Mouse (Mus musculus) naive thymus-derived CD4-positive, alpha-beta T cell, adult 2 months (primary cell): ENCODE data around the gene Shisa8.

Source experiments
- DNase-seq: peaks from one replicate; pipeline ENCODE4 v3.0.0-alpha.2; 2011; ENCODE audit warnings: low read depth

Shisa8 gene

GRCm38 (mm10) chr15:82223251-82223650 is 10.6 kb upstream of the Shisa8 start:
- no peak for DNase-seq

- no peak for DNase-seq
Observed at GRCm38 (mm10) chr15:82221104-82221860, 8.7 kb upstream of the Shisa8 start.

DNA sequence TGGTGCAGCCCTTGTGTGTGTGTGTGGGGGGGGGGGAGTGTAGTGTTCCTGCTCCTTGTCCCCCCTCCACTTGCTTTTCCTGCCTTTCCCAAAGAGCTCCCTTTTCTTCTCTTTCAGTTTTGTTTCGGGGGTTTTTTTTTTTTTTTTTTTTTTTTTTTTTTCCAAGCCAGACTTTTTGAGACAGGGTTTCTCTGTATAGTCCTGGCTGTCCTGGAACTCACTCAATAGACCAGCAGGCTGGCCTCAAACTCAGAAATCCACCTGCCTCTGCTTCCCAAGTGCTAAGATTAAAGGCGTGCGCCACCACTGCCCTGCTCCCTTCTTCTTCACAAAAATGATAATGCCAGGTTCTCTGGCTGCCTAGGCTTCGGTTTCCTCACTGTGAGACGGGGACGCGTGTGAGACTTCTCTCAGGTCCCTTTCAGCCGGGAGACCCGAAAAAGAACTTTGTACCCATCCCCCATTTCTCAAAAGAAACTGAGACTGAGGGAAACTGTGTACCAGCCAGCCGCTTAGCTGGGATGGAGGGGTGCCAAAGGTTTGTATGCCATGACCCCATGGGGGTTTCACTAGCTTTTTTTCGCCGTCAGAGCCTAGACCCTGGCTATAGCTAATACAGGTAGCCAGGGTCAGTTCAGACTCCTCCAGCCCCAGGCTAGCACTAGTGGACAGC is 7.5 kb upstream of the Shisa8 start:
- no peak for DNase-seq

DNA sequence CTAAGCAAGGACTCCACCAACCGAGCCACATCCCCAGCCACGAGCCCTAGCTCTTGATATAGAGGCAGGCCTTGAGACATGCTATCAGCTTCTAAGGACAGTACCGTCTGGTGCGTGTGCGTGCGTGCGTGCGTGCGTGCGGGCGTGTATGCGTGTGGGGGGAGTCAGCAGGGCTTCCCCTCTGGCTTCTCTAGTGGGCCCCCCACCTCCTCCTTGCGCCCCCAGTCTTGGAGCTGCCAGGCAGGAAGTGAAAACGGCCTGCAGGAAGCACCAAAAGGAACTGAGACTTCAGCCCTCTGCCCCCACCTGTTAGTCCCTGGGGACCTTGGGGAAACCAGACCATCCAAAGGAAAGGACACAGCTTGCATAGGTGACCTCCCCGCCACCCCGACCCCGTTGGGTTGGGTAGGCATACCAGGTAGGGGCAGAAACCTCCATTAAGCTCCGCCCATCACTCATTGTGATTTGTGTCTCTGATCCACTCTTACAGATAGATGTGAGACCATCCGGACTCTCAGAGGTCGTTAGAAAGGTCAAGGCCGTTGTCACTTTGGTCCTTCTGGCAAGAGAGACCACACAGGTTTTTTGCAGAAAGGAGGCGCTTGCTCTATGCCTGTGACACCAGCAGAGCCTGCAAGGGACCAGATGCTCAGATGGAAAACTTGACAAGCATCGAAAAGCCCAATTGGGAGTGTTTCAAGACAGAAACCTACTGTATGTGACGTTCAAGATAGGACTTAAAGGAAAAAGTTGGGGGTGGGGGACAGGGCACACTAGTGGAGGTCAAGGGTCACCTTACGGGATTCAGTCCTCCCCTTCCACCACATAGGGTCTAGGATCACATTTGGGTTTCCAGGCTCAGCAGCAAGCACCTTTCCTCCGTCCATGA is 6.4 kb upstream of the Shisa8 start:
- DNase-seq = no peak

DNA sequence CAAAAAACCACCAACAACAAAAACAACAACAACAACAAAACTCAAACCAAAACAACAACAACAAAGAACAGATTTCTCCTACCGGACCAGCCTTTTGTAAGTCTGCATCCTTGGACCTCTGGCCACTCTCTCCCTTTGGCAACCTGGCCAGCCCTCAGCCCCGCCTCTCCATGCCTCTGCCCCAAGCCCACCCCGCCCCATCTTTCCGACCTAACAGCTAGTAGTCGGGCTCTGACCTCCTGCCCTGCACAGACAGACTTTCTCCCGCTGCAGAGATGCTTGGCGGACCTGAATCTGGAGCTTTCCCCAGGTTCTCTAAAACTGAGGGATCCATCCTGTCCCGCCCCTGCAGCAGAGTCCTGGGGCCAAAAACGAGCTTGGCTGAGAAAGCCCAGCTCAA is 5.4 kb upstream of the Shisa8 start:
- no peak for DNase-seq

- DNase-seq = no peak
Observed at GRCm38 (mm10) chr15:82217039-82217438, 4.4 kb upstream of the Shisa8 start.

DNA sequence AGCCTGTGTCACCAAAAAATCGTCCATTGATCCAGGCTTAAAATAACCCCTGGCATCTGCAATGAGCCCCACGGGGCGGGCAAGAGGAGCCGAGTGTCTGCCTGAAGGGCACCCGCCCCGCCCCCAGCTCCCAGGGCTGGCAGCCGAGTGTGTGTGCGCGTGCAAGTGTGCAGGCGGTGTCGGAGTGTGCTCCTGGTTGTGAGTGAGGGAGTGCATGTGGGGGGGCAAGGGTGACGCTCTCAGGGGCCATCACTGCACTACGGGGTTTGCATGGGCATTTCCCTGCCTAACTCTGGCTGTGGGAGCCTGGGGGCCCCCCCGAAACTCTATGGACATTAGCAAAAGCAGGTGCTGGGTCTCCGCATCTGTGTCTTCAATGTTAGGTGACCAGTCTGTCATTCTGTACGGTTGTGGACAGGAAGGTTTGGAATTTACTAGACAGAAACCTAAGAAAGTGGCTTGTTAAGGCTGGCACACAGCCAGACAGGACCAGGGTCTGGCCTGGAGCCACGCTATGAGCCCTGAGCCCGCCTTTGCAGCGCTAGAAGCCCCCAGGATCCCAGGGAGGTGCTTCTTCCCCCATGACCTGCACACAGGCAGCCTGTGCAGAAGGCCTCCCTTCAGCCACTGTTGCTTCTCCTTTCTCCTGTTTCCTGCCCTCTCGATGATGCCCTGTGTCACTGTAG is 3.7 kb upstream of the Shisa8 start:
- no peak for DNase-seq

DNA sequence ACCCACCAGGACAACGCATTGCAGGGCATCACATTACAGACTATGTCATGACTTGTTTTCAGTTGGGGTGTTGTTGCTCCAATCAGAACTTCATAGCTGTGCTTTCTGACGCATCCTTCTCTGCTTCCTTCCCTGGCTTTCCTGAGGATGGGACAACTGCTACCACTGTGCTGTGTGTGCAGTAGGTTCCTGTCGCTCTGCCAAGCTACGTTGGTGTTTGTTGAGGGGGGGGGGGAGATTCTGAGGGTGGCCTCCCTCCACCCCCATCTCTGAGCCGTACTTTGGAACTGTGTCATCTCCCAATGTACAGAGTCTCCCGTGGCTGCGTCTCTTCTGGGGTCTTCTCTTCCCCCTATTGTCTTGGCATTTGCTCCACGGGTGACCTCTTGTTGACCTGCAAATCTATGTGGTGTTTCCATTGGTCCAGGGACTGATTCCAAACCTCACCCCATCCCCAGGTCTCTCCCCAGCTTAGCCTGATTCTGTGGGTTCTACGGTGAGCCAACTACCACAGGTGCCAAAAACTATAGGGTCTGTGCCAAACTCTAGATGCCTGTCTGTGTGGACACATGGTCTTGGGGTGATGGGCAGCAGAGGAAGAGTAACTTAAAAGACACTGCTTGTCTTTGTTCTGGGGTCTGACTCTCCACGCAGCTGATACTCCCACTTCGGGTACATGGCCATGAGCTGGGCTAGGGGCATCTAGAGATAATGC is 2.9 kb upstream of the Shisa8 start:
- no peak for DNase-seq

- no peak for DNase-seq
Observed at GRCm38 (mm10) chr15:82213222-82213621, 607 bp upstream of the Shisa8 start.

DNA sequence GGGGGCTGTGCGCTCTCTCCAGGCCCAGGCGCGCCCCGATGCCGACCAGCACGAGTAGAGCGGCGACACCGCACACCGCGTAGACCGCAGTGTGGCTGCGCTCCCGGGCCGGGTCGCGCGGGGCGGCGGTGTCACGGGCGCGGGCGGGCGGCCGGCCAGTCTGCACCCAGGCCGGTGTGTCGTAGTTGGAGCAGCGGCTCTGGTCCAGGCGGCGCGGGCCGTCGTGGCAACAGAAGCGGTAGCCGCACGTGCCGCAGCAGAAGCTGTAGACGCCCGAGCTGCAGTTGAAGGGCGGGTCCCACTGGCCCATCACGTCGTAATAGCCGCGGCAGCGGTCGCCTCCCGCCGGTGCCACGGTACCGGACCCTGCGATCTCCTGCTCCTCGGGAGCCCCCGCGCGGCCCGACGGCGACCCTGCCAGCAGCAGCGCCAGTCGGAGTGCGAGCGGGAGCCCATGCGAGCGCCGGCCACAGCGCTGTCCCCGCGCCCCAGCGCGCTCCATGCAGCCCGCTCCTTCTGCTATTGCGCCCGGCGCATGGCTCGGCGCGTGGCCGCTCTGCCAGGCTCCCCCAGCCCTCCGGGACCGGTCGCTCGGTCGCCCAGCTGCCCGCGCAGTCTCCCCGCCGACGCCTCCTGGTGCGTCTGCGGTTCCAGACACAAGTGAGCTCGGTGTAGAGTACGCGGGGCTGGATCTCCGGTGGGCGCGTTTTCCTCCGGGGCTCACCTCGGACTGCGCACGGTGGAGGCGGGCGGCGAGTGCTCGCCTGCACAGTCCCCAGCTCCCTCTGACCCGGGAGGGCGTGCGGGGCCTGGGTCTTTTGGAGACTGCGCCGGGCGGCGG is 484 bp downstream of the Shisa8 start:
- no peak for DNase-seq

- DNase-seq = no peak
Observed at GRCm38 (mm10) chr15:82211281-82211680, 1.3 kb downstream of the Shisa8 start.

DNA sequence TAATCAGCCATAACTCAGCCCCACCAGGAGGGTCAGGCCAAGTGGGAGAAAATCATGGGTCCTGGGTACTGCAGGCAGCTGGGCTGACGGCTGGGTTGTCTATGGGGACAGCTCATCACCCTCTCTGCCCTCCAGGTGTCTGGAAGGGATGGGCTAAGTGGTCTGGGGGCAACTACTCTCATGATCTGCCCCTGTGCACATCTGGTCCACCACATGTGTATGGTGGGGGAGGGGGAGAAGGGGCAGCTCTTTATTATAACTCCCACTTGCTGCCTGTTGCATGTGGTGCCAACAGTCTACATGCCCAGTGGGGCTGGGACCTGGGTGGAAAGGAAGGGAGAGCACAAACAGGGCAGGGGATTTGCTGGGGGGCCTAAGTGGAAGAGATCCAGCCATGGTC is 1.8 kb downstream of the Shisa8 start:
- no peak for DNase-seq

DNA sequence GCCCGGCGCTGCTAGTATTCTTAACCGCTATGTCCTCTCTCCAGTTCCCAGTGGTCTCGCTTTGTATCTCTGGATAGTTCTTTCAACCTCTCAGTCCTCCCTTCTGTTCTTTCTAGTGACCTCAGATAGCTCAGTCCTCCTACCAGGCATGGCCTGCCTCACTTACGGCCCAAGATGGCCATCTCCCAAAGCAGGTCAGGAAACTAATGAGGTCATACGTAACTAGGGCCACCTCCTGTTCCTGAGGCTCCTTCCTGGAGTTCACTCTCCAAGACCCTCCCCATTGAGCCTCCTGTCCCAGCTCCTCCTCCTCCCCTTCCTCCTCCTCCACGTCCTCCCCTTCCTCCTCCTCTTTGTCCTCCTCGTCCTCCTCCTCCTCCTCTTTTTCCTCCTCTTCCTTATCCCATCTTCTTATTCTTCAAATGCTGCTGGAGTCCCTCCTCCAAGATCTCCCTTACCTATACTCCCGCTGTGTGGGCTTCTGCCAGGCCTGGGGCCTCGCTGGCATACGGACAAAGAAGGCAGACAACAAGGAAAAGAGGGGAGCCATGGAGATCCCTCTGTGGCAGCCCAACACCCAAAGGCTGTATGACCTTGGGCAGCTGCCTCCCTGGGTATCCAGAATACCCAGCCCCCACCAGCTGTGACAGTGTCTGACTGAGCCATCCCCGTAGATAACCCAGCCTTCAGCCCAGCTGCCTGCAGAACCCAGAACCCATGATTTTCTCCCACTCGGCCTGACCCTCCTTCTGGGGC is 3.1 kb downstream of the Shisa8 start:
- no peak for DNase-seq

DNA sequence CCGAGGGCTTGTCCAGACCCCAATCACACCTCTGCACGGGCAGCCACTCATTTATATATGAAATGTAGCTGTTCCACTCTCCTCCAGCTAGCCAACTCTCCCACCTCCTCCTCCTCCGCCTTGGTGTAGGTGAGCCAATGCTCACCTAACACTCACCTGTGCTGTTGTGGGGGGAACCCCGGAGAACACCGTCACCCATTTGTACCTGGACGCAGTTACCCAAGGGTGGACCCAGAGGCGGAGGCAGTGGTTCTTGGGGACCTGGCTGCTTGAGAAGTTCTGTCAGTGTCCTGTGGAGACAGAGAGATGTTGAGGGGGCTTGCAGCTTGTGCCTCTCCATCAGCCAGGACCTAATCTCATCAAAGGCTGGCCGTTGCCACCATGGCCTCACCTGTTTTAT is 4.3 kb downstream of the Shisa8 start:
- DNase-seq = no peak

- DNase-seq = no peak
Observed at GRCm38 (mm10) chr15:82207504-82208219, 5.0 kb downstream of the Shisa8 start.

DNA sequence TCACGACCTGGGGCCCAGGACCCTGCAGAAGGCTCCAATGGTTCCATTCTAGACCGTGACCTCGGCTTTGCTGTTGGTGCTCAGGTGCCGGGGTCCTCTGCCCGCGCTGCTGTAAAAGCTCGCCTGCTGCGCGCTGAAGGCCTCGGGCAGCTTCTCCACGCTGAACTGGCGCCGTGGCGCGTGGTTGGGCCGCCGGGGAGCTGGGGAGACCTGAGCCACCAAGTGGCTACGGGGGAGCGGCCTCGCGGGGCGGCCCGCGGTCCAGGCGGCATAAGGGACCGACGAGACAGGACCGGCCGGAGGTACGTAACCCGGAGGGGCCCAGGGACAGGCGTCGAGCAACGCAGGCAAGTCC is 5.5 kb downstream of the Shisa8 start:
- no peak for DNase-seq

GRCm38 (mm10) chr15:82206365-82207104 is 6.1 kb downstream of the Shisa8 start:
- DNase-seq = no peak

GRCm38 (mm10) chr15:82204680-82205371 is 7.8 kb downstream of the Shisa8 start:
- no peak for DNase-seq
